ENCODE assay signal across 9 mouse cellular contexts in genomic region chr5:30614221-30614620, GRCm38 (mm10). TPM values are rescaled to one million over a fixed set of nuclear protein-coding genes. Genes with fewer than 3 reads are reported as not detected.
DNase-seq lines count a peak whose midpoint lies in the region; ATAC-seq and TF ChIP-seq lines count a peak whose summit lies in the region.
"Had no signal": no experiment of that assay in that cellular context is flagged by ENCODE, and none has a peak within 500 bp of the region (broad histone marks: within the 10 kb centered on the region; RNA-seq: fewer than 3 reads in every experiment).

No protein-coding gene starts in this region.

- no peak overlapping the region for H3K4me3 ChIP-seq in liver, embryonic 11.5 days (ENCODE audit: low read depth, low read length)
- no peak overlapping the region for H3K4me3 ChIP-seq in heart, adult 2 months
- no peak overlapping the region for H3K4me3 ChIP-seq in kidney, embryonic 14.5 days (ENCODE audit: low read length)

- H3K4me2 ChIP-seq in liver, embryonic 11.5 days = no peak overlapping the region
- no peak overlapping the region for H3K4me2 ChIP-seq in kidney, embryonic 14.5 days (replicated peaks; ENCODE audit: low read depth, low read length)

- no peaks in the 10 kb centered on the region for H3K27me3 ChIP-seq in liver, embryonic 11.5 days (replicated peaks; ENCODE audit: control insufficient read depth, insufficient read depth, low read length)
- H3K27me3 ChIP-seq in heart, adult 2 months (ENCODE audit: control insufficient read depth, insufficient read depth, low read length) = no peaks in the 10 kb centered on the region
- H3K27me3 ChIP-seq in kidney, embryonic 14.5 days (ENCODE audit: control insufficient read depth, insufficient read depth, low read length) = no peaks in the 10 kb centered on the region; the same call in 1 of the 2 replicates

- H3K9ac ChIP-seq in liver, embryonic 11.5 days (ENCODE audit: low read depth, low read length) = no peak overlapping the region
- H3K9ac ChIP-seq in heart, adult 2 months (ENCODE audit: low read depth, low read length) = peak overlapping the region; percentile 45; the same call in 1 of the 2 replicates
- H3K9ac ChIP-seq in kidney, embryonic 14.5 days (ENCODE audit: low read depth, low read length) = no peak overlapping the region

- H3K9me3 ChIP-seq in liver, embryonic 11.5 days (ENCODE audit: control insufficient read depth, low read length) = no peaks in the 10 kb centered on the region
- no peaks in the 10 kb centered on the region for H3K9me3 ChIP-seq in kidney, embryonic 14.5 days (ENCODE audit: control insufficient read depth, low read length)
- H3K9me3 ChIP-seq: G1E had no signal

- peak; percentile 54 for DNase-seq in liver
- no peak for DNase-seq in liver, embryonic 11.5 days (ENCODE audit: low spot score)
- peak; percentile 75 to 81 for DNase-seq in heart, adult 2 months
- DNase-seq in ovary, adult 18-20 months (ENCODE audit: low spot score) = peak; percentile 87
- DNase-seq in frontal cortex, postnatal 25 days (ENCODE audit: low spot score in 2 of 2) = no peak
- no peak for DNase-seq in cerebellum, postnatal 14 days

- TF ChIP-seq CTCF in heart, adult 2 months (IDR thresholded peaks at IDR 0.05) = no peak

- H3K27ac ChIP-seq in liver, embryonic 11.5 days (ENCODE audit: low read depth, low read length) = no peak overlapping the region
- H3K27ac ChIP-seq in heart, adult 2 months = peak overlapping the region; percentile 87
- no peak overlapping the region for H3K27ac ChIP-seq in kidney, embryonic 14.5 days (ENCODE audit: low read depth, low read length)

- no peaks in the 10 kb centered on the region for H3K36me3 ChIP-seq in liver, embryonic 11.5 days (ENCODE audit: control insufficient read depth, insufficient read depth, low read length)
- H3K36me3 ChIP-seq in heart, adult 2 months (ENCODE audit: control insufficient read depth, insufficient read depth, low read length) = peaks cover 4% of the 10 kb centered on the region; the same call in 1 of the 2 replicates
- H3K36me3 ChIP-seq in kidney, embryonic 14.5 days (ENCODE audit: control insufficient read depth, insufficient read depth, low read length) = no peaks in the 10 kb centered on the region
- H3K36me3 ChIP-seq: G1E had no signal

- no peaks in the 10 kb centered on the region for H3K79me2 ChIP-seq in heart, adult 2 months (replicated peaks; ENCODE audit: control insufficient read depth, insufficient read depth, low read length)

- WGBS in liver, embryonic 11.5 days = 50% methylated on average over 1 of the region's 1 CpGs
- WGBS in heart, adult 2 months = 7% methylated on average over 1 of the region's 1 CpGs
- 33% methylated on average over 1 of the region's 1 CpGs for WGBS in kidney, embryonic 14.5 days

- intact Hi-C loops in heart, adult 2 months (cut with DNase I) = no loop called here

- ATAC-seq in liver, embryonic 11.5 days (replicated peaks; ENCODE audit: low FRiP score) = no peak
- ATAC-seq in kidney, embryonic 14.5 days (ENCODE audit: low FRiP score, low TSS enrichment) = 0 out of 2 replicates have a peak, but pooled peaks have one; percentile 48
- no peak for ATAC-seq in activated CD4-positive, CD25-positive, alpha-beta regulatory T cell, adult 4 months

- peak; percentile 64; the same call in 1 of the 2 replicates for TF ChIP-seq EP300 in heart, adult 2 months (IDR thresholded peaks at IDR 0.05; ENCODE audit: insufficient read depth, low read depth, low read length)

- H3K4me1 ChIP-seq in liver, embryonic 11.5 days (replicated peaks; ENCODE audit: control insufficient read depth, insufficient read depth, low read length) = peaks cover 25% of the 10 kb centered on the region
- peaks cover 13% of the 10 kb centered on the region for H3K4me1 ChIP-seq in heart, adult 2 months (ENCODE audit: control insufficient read depth, insufficient read depth, low read length)
- H3K4me1 ChIP-seq in kidney, embryonic 14.5 days (ENCODE audit: control insufficient read depth, insufficient read depth, low read length) = peaks cover 9% of the 10 kb centered on the region; the same call in 1 of the 2 replicates

- TF ChIP-seq POLR2A in heart, adult 2 months (IDR thresholded peaks at IDR 0.05; ENCODE audit: insufficient read depth, low read depth, low read length) = 0 out of 2 replicates have a peak, but pooled peaks have one; percentile 27

RNA-seq across cellular contexts. Expression of gene Kcnk3, which starts 26.3 kb away (rescaled TPM):
- polyA plus RNA-seq in liver, embryonic 11.5 days (2014; fragmentation: Nextera tagmentation; extraction: Ambion mirVana) = 0.75 and 1.6 TPM in 2 replicates
- total RNA-seq in heart, adult 2 months (2021) = 100 to 1,000 TPM; 259 to 300 TPM
- 382 and 432 TPM in 2 replicates for polyA plus RNA-seq in heart, adult 2 months (2012; rRNA removed)
- 1.5 and 2.1 TPM in 2 replicates for polyA plus RNA-seq in kidney, embryonic 14.5 days (2014; fragmentation: Nextera tagmentation; extraction: Ambion mirVana)
- not detected for polyA plus RNA-seq in activated CD4-positive, CD25-positive, alpha-beta regulatory T cell, adult 4 months (2017; shearing (Covaris generic))
- polyA plus RNA-seq: G1E had no signal

RNA-seq across cellular contexts. Expression of gene Slc35f6, which starts 33.5 kb away (rescaled TPM):
- polyA plus RNA-seq in liver, embryonic 11.5 days (2014; fragmentation: Nextera tagmentation; extraction: Ambion mirVana) = 17.6 and 18.6 TPM in 2 replicates
- 10 to 100 TPM; 47.2 to 49.9 TPM for total RNA-seq in heart, adult 2 months (2021)
- polyA plus RNA-seq in heart, adult 2 months (2012; rRNA removed) = 119 and 154 TPM in 2 replicates
- 15.8 and 27.6 TPM in 2 replicates for polyA plus RNA-seq in kidney, embryonic 14.5 days (2014; fragmentation: Nextera tagmentation; extraction: Ambion mirVana)
- polyA plus RNA-seq in activated CD4-positive, CD25-positive, alpha-beta regulatory T cell, adult 4 months (2017; shearing (Covaris generic)) = 10 to 100 TPM in 1 of 2 experiments, 1 to 10 TPM in 1; 8.7 to 15.7 TPM

RNA-seq across cellular contexts. Expression of gene Cenpa, which starts 52.4 kb away (rescaled TPM):
- polyA plus RNA-seq in liver, embryonic 11.5 days (2014; fragmentation: Nextera tagmentation; extraction: Ambion mirVana) = 326 and 357 TPM in 2 replicates
- total RNA-seq in heart, adult 2 months (2021) = 10 to 100 TPM; 43.9 to 51.0 TPM
- 51.3 and 69.7 TPM in 2 replicates for polyA plus RNA-seq in heart, adult 2 months (2012; rRNA removed)
- polyA plus RNA-seq in kidney, embryonic 14.5 days (2014; fragmentation: Nextera tagmentation; extraction: Ambion mirVana) = 363 and 456 TPM in 2 replicates
- 100 to 1,000 TPM in 1 of 2 experiments, 10 to 100 TPM in 1; 79.2 to 115 TPM for polyA plus RNA-seq in activated CD4-positive, CD25-positive, alpha-beta regulatory T cell, adult 4 months (2017; shearing (Covaris generic))

Comparison
In these comparisons a context has a peak if more than half of its experiments do, and no peak if none do; other contexts are left out.
1. DNase-seq: peak in liver (single experiment), heart, adult 2 months (2 of 2) and ovary, adult 18-20 months (single experiment); none in liver, embryonic 11.5 days (single experiment), frontal cortex, postnatal 25 days (0 of 2) and cerebellum, postnatal 14 days (0 of 2).
2. RNA of gene Kcnk3, which starts 26.3 kb away (polyA plus RNA-seq): 382 to 432 TPM in heart, adult 2 months; 1.5 to 2.1 TPM in kidney, embryonic 14.5 days, 0.75 to 1.6 TPM in liver, embryonic 11.5 days and not detected in activated CD4-positive, CD25-positive, alpha-beta regulatory T cell, adult 4 months; every median in the first group is over 100 times any median in the second.